Mouse (Mus musculus): ENCODE measurements around the gene Ndufa8. TPM values are rescaled to one million over a fixed set of nuclear protein-coding genes. Genes with fewer than 3 reads are reported as not detected.
A peak's percentile ranks its signal among the peaks of the same experiment; 100 is the strongest.

The Ndufa8 gene
- 290 and 315 TPM in 2 replicates for polyA plus RNA-seq (2015; fragmentation: Nextera tagmentation; extraction: Ambion mirVana)

- Histone ChIP-seq H3K27me3 (replicated peaks) (no peaks in the 10 kb centered on the region), H3K4me3 (peak within 1 kb of the TSS; percentile 56), H3K9me3 (no peaks in the 10 kb centered on the region), H3K36me3 (replicated peaks) (0 out of 2 replicates have a peak, but pooled peaks cover 3% of the 10 kb centered on the region), H3K27ac (peak within 1 kb of the TSS; percentile 53), H3K4me1 (peaks cover 20% of the 10 kb centered on the region), H3K4me2 (peak within 1 kb of the TSS; percentile 61), H3K9ac (peak within 1 kb of the TSS; percentile 67)
- ATAC-seq (replicated peaks), result peak; percentile 98
- WGBS, result under 1% methylated on average over 44 of the region's 44 CpGs
Measured at GRCm38 (mm10) chr2:36048748-36049566, at the start of gene Ndufa8, which contains the start of gene Morn5. Ndufa8 (minus strand) TSS chr2:36049406. Morn5 (plus strand) TSS chr2:36049458.

- Histone ChIP-seq H3K9me3 (no peaks in the 10 kb centered on the region), H3K27me3 (replicated peaks) (peaks cover 98% of the 10 kb centered on the region), H3K27ac (no peak overlapping the region), H3K4me1 (peaks cover 7% of the 10 kb centered on the region), H3K4me2 (no peak overlapping the region), H3K36me3 (replicated peaks) (no peaks in the 10 kb centered on the region), H3K4me3 (no peak overlapping the region), H3K9ac (no peak overlapping the region)
- no peak for ATAC-seq (replicated peaks)
- 3% methylated on average over 5 of the region's 5 CpGs for WGBS
Measured at GRCm38 (mm10) chr2:36098021-36098420, 48.8 kb upstream of the Ndufa8 start.

- no peak overlapping the region for H3K4me2 ChIP-seq
- no peak for ATAC-seq (replicated peaks)
- no peak overlapping the region for H3K4me3 ChIP-seq
- H3K9ac ChIP-seq, result no peak overlapping the region
- H3K27me3 ChIP-seq (replicated peaks), result peaks cover 99% of the 10 kb centered on the region
- no peaks in the 10 kb centered on the region for H3K36me3 ChIP-seq (replicated peaks)
- no peaks in the 10 kb centered on the region for H3K9me3 ChIP-seq
- no peaks in the 10 kb centered on the region for H3K4me1 ChIP-seq
- 1% methylated on average over 18 of the region's 18 CpGs for WGBS
- no peak overlapping the region for H3K27ac ChIP-seq
Measured at GRCm38 (mm10) chr2:36097129-36097815, 48.1 kb upstream of the Ndufa8 start.

GRCm38 (mm10) chr2:36093914-36094475, 44.8 kb upstream of the Ndufa8 start:
- peak overlapping the region; percentile 7; the same call in 1 of the 2 replicates for H3K4me3 ChIP-seq
- peak overlapping the region; percentile 5; the same call in 1 of the 2 replicates for H3K4me2 ChIP-seq
- H3K9ac ChIP-seq, result no peak overlapping the region
- H3K9me3 ChIP-seq, result no peaks in the 10 kb centered on the region
- no peak for ATAC-seq (replicated peaks)
- peaks cover 14% of the 10 kb centered on the region for H3K4me1 ChIP-seq
- H3K27ac ChIP-seq, result no peak overlapping the region
- H3K36me3 ChIP-seq (replicated peaks), result no peaks in the 10 kb centered on the region
- 3% methylated on average over 31 of the region's 31 CpGs for WGBS
- H3K27me3 ChIP-seq (replicated peaks), result peaks cover 100% of the 10 kb centered on the region

- Histone ChIP-seq H3K4me1 (peaks cover 14% of the 10 kb centered on the region), H3K27ac (no peak overlapping the region), H3K9ac (no peak overlapping the region), H3K9me3 (no peaks in the 10 kb centered on the region), H3K4me2 (no peak overlapping the region), H3K4me3 (no peak overlapping the region), H3K36me3 (replicated peaks) (no peaks in the 10 kb centered on the region), H3K27me3 (replicated peaks) (peaks cover 100% of the 10 kb centered on the region)
- no peak for ATAC-seq (replicated peaks)
- WGBS, result 13% methylated on average over 7 of the region's 7 CpGs
Measured at GRCm38 (mm10) chr2:36093301-36093700, 44.1 kb upstream of the Ndufa8 start.

- Histone ChIP-seq H3K4me3 (no peak overlapping the region), H3K9ac (no peak overlapping the region), H3K36me3 (replicated peaks) (no peaks in the 10 kb centered on the region), H3K27ac (no peak overlapping the region), H3K27me3 (replicated peaks) (peaks cover 98% of the 10 kb centered on the region), H3K4me1 (peaks cover 14% of the 10 kb centered on the region), H3K4me2 (no peak overlapping the region), H3K9me3 (no peaks in the 10 kb centered on the region)
- WGBS, result 4% methylated on average over 4 of the region's 4 CpGs
- ATAC-seq (replicated peaks), result no peak
Measured at GRCm38 (mm10) chr2:36092748-36093147, 43.5 kb upstream of the Ndufa8 start.

- no peak overlapping the region for H3K27ac ChIP-seq
Measured at GRCm38 (mm10) chr2:36090853-36091741, 41.9 kb upstream of the Ndufa8 start.

GRCm38 (mm10) chr2:36089190-36089589, 40.0 kb upstream of the Ndufa8 start:
- peaks cover 70% of the 10 kb centered on the region for H3K27me3 ChIP-seq (replicated peaks)

More at GRCm38 (mm10) chr2:36090853-36091741, 41.9 kb upstream of the Ndufa8 start:
- H3K4me3 ChIP-seq, result peak overlapping the region; percentile 40
- ATAC-seq (replicated peaks), result peak; percentile 62
- H3K27me3 ChIP-seq (replicated peaks), result peaks cover 89% of the 10 kb centered on the region
- no peak overlapping the region for H3K9ac ChIP-seq
- peak overlapping the region; percentile 75 for H3K4me2 ChIP-seq
- H3K36me3 ChIP-seq (replicated peaks), result no peaks in the 10 kb centered on the region
- no peaks in the 10 kb centered on the region for H3K9me3 ChIP-seq
- H3K4me1 ChIP-seq, result peaks cover 14% of the 10 kb centered on the region
- 3% methylated on average over 70 of the region's 70 CpGs for WGBS

GRCm38 (mm10) chr2:36085041-36085440, 35.8 kb upstream of the Ndufa8 start:
- Histone ChIP-seq H3K27me3 (replicated peaks) (peaks cover 29% of the 10 kb centered on the region), H3K27ac (no peak overlapping the region), H3K4me1 (no peaks in the 10 kb centered on the region), H3K36me3 (replicated peaks) (no peaks in the 10 kb centered on the region), H3K4me3 (no peak overlapping the region), H3K9ac (no peak overlapping the region), H3K4me2 (no peak overlapping the region), H3K9me3 (no peaks in the 10 kb centered on the region)
- 94% methylated on average over 1 of the region's 1 CpGs for WGBS
- no peak for ATAC-seq (replicated peaks)

More at GRCm38 (mm10) chr2:36089190-36089589, 40.0 kb upstream of the Ndufa8 start:
- H3K4me2 ChIP-seq, result no peak overlapping the region
- no peaks in the 10 kb centered on the region for H3K36me3 ChIP-seq (replicated peaks)
- ATAC-seq (replicated peaks), result no peak
- H3K9me3 ChIP-seq, result no peaks in the 10 kb centered on the region
- no peak overlapping the region for H3K27ac ChIP-seq
- H3K4me1 ChIP-seq, result peaks cover 14% of the 10 kb centered on the region
- no peak overlapping the region for H3K9ac ChIP-seq
- 29% methylated on average over 3 of the region's 3 CpGs for WGBS
- H3K4me3 ChIP-seq, result no peak overlapping the region

GRCm38 (mm10) chr2:36082802-36083580, 33.8 kb upstream of the Ndufa8 start:
- Histone ChIP-seq H3K36me3 (replicated peaks) (no peaks in the 10 kb centered on the region), H3K9me3 (no peaks in the 10 kb centered on the region), H3K4me1 (no peaks in the 10 kb centered on the region), H3K4me2 (no peak overlapping the region), H3K27me3 (replicated peaks) (peaks cover 8% of the 10 kb centered on the region; the same call in 1 of the 2 replicates), H3K9ac (no peak overlapping the region), H3K4me3 (no peak overlapping the region), H3K27ac (no peak overlapping the region)
- WGBS, result 73% methylated on average over 9 of the region's 9 CpGs
- ATAC-seq (replicated peaks), result no peak

GRCm38 (mm10) chr2:36081446-36081845, 32.2 kb upstream of the Ndufa8 start:
- Histone ChIP-seq H3K9me3 (no peaks in the 10 kb centered on the region), H3K4me1 (peaks cover 9% of the 10 kb centered on the region), H3K4me3 (no peak overlapping the region), H3K36me3 (replicated peaks) (no peaks in the 10 kb centered on the region), H3K4me2 (no peak overlapping the region), H3K27me3 (replicated peaks) (no peaks in the 10 kb centered on the region; the same call in 1 of the 2 replicates), H3K27ac (no peak overlapping the region), H3K9ac (no peak overlapping the region)
- no peak for ATAC-seq (replicated peaks)
- whole genome bisulfite sequencing, result 37% methylated on average over 9 of the region's 9 CpGs

Data from midbrain, embryonic 15.5 days (tissue).